Mouse (Mus musculus) cerebellum, adult 9-10 months (tissue): ENCODE results near the gene Terb1.

Source experiments
- DNase-seq: peaks from one replicate; pipeline ENCODE4 v3.0.0; 2022

Gene Terb1

DNA sequence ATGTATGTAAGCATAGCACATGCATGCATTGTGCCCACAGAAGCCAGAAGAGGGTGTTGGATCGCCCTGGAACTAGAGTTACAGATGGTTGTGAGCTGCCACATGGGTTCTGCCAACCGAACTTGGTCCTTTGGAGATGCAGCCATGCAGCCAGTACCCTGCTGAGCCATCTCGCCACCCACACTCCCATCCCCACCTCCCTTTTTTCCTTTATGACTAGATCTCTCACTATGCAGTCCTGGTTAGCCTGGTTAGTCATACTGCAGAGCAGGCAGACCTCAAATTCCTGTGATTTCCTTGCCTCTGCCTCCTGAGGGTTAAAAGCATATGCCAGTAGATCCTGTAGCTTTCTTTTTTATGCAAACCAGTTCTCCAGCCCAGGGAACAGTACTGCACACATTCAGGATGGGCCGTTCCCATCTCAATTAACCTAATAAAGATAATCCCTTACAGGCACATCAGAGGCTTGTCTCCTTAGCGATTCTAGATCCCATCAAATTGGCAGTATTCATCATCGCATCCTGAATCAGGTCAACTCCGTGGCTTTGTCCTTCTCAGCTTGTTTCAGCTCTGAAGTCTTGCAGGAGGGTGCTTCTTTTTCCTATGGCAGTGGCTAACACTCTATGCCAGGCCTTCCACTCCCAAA, 99.0 kb downstream of the Terb1 start:
- DNase-seq, result no peak

DNA sequence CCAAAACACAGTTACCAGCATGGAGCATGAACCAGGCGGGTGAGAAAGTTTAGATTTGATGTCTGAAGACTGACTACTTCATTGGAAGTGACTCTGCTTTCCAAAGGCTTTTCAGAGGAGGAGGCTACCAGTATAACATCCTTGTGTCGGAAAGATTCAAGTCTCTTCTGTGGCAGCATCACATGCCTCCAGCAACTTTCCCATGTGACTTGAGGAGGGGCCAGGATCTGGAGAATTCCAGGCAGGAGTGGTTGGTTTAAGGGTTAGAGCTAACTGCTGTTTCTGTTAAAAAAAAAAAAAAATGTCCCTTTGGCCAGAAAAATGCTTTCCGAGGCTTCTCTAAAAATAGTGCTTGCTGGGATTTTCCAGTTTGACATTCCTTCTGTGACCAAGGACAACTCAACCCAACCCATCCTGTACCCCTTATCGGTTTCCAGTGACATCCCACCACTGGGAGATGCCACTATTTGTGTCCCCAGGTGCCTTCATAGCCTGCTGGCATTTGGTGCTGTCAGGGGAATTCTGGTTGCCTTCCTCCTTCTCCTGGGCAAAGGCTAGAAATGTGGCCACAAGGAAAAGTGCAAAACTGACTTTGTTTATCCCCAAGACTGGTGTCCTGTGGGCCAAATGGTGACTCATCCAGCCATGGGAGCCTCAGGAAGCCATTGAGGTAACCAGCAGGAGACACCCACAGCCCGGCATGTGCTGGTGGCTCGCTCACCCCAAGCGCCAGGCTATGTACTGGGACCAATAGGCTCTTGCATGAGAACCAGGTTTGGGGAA, 101.2 kb downstream of the Terb1 start:
- DNase-seq, result no peak

DNA sequence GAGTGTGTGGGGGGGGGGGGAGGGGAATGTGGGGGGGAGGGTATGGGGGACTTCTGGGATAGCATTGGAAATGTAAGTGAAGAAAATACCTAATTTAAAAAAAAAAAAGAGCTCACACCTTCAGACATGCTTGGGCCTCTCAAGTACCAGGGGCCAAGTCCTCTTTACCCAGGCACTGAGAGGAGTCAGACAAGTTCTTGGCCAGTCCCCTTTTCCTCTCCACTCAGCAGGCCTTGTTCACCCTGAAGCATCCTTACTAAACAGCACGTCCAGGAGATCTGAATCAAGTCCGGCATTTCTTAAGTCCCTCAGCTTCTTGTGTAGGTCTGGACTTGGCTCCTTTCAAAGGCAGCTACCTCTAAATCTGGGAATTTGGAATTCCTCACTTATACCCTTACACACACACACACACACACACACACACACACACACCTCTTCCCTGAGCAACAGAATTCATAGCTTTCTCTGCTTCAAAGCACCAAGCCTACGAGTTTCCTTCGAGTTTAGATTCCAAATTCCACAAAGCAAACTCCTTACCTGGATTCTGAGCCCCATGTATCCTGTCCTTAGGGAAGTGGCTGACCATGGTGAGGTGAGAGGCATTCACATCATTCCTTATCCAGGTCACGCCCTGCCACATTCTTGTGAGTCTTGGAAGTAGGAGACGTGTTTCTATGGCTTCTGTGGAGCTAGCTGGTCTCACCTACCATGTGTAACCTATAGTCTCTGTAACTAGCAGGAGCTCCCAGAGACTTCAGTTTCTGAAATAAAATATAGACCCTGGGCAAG, 103.2 kb downstream of the Terb1 start:
- DNase-seq, result no peak

DNA sequence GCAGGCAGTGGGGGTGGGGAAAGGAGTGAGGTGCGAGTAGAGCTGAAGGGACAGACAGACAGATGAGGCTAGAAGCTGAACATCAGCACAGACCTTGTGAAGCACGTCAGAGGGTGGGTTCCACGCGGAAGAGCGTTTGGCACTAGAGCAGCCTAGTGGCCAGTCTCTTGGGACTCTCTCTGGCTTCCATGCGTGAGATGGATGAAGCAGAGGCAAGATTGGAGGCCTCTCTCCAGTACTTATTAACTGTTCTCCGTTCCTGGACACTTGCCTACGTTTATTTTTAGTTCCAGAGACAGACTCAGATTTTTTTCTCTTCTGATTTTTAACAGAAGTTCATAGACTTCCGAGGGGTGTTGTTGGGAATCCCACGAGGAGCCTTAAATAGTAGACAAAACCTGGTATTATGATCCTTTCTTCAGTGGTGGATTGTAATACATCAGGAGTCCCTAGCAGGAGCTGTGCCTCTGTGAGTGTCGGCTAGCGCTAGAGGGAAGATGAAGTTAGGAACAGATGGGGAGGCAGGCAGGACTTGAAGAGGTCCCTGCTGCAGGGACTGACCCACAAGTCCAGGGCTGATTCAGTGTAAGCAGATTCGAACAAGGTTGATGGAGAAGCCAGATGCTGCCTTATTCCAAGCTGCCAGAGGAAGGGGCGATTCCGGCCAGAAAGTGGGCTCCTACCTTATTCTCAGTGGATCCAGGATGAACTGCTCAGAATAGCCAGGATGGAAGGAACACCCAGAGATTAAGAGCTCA, 104.1 kb downstream of the Terb1 start:
- DNase-seq, result no peak

DNA sequence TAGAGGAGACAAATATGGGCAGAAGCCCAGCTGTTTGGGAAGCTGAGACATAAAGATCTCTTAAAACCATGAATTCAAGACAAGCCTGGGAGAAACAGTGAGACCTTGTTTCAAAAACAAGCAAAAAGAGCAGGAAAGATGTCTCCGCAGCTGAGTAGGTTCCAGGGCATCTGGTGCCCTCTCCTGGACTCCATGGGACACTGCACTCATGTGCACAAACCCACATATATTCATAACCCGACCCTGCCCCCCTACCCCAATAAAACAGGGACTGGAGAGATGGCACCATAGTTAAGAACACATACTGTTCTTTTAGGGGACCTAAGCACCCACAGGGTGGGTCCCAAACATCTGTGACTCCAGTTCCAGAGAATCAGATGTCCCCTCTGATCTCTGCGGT, 106.1 kb downstream of the Terb1 start:
- DNase-seq, result no peak
